Mouse (Mus musculus): ENCODE measurements at regions not wholly inside any gene's neighbourhood (a gene's known extent, or its start where the extent isn't known, plus 50 kb on each side); places are given as distances from the start of the nearest gene placed in this dataset.

GRCm38 (mm10) chr3:149993199-149993598 lies 1002.8 kb upstream of the Adgrl2 start:
- in situ Hi-C loops (cut with MboI, MseI): no loop called here

DNA sequence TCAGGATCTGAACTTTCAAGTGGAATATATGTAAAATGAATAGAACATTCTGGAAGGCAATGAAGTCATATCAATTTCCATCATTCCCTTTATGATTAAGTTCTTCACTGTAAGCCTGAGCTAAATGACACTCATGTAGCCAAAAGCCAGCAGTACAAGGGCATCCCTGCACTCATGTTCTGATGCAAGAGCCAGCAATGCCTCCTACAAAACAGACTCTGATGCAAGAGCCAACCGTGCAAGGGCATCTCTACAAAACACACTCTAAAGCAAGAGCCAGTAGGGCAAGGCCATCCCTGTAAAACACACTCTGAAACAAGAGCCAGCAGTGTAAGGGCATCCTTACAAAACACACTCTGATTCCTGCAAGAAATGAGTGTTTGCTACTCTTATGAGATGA lies 997.4 kb upstream of the Adgrl2 start:
- in situ Hi-C loops (cut with MboI, MseI): no loop called here

GRCm38 (mm10) chr3:149956993-149957392 lies 966.6 kb upstream of the Adgrl2 start:
- in situ Hi-C loops (cut with MboI, MseI): no loop called here

GRCm38 (mm10) chr3:149936197-149936596 lies 945.8 kb upstream of the Adgrl2 start:
- in situ Hi-C loops (cut with MboI, MseI): no loop called here

DNA sequence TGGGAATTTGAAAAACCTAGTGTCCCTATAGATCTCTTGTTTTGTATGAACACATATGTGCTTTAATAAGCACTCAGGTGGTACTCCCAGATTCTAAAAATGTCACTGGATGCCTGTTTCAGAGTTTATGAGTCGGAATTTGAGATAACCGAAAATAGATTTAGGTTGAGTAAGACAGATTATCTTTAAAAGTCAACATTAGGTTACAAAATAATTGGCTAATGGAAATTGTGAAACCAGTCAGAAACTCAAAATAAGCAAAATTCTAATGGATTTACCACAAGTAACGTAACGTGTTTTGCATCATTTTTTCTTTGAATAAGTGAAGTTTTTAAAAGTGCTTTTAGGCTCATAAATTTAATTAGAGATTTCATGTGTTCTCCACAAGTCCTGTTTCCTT lies 944.5 kb upstream of the Adgrl2 start:
- in situ Hi-C loops (cut with MboI, MseI): no loop called here

GRCm38 (mm10) chr3:149928456-149929360 lies 938.4 kb upstream of the Adgrl2 start:
- in situ Hi-C loops (cut with MboI, MseI): no loop called here

- in situ Hi-C loops (cut with MboI, MseI): no loop called here
Observed at GRCm38 (mm10) chr3:149920206-149920605, 929.9 kb upstream of the Adgrl2 start.

DNA sequence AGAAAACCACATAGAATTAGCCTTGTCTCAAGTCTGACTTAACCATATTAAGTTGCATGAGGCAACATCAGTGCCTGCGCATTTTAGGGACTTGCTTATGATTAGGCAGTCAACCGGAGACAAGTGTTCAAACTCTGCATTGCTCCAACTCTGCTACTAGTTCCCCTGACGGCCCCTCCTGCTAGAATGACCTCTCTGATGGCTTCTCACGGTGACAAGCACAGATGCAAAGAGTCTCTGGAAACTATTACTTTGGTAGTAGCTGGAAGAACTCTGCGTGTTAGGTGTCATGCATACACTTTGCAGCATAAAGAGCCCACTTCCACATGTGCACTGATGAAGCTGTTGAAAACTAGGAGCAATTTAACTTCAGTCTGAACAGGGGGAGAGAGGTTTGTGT lies 927.8 kb upstream of the Adgrl2 start:
- in situ Hi-C loops (cut with MboI, MseI): no loop called here

GRCm38 (mm10) chr3:149910721-149911120 lies 920.4 kb upstream of the Adgrl2 start:
- in situ Hi-C loops (cut with MboI, MseI): no loop called here

DNA sequence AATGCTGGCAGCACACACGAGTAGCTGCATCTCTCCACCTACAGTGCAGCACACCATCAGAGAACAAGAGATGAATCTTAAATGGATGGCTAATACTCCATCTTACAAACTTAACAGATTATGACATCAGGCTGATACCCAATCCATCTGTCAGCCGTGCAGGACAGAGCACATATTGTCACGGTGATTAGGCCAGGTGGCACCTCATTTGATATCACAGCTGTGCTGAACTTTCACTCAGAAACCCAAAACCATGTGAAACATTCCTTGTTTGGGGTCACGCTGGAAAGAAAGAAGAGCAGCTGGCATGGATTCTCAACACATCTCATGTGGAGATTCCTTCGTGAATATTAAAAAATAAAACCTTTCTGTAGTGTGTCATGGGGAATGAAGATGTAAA lies 911.4 kb upstream of the Adgrl2 start:
- in situ Hi-C loops (cut with MboI, MseI): no loop called here

DNA sequence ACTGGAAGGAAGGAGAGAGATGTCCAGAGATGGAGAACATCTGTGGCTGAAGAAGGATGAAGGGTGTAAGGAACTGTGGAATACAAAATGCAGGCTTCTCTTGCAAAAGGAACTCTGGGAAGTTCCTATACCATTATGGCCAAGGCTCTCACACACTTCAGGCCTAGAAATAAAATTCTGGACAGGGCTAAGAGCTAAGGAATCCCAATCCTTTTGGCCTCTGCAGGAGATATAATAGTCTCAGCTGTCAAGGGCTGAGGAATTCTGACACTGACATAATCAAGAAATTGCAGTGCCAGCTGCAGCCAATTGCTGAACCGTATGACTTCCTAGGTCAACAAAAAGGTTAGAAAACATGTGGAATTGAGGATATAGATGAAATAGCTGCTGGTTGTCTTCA lies 886.2 kb upstream of the Adgrl2 start:
- in situ Hi-C loops (cut with MboI, MseI): no loop called here

DNA sequence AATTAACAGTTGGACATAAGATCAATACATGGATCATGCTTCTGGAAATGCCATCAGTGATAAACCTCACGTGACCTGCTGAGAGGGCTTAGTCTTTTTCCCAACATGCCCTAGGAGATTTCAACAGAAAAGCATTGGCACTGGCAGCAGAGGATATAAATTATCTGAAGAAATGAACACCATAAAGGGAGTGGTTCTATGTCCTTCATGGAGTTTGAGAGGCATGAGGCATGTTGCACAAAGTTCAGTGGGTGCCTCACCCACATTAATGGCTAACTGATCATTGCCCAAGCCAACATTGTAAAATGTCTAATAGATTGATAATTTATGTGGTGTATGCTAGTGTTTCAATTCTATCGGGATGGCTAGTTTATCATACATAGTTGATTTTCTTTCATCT lies 875.6 kb upstream of the Adgrl2 start:
- in situ Hi-C loops (cut with MboI, MseI): no loop called here

DNA sequence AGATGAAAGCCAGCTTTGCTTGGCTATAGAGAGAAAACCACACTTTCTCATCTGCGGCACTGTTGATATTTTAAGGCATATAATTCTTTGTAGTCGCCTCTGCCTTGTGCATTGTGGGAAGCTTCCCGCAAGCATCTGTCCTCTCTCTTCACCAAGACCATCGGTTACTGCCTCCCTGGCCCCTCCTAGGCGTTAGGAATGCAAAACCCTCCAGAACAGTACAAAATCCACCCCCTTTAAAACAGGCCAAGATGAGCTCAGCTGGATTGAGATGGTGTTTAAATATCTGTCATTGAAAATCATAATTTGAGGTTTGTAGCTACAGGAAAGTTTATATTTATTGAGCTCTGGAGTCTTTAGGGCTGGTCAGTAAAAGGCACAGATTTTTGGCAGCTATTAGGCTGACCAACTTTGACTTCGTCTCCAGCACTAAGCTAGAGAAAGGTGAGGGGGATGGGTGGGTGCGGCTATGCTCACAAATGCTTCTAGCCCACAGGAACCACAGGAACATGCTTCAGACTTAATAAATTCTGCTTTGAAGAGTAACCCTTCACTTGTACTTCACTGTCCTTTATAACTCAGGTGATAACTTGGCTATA lies 856.7 kb upstream of the Adgrl2 start:
- in situ Hi-C loops (cut with MboI, MseI): no loop called here

DNA sequence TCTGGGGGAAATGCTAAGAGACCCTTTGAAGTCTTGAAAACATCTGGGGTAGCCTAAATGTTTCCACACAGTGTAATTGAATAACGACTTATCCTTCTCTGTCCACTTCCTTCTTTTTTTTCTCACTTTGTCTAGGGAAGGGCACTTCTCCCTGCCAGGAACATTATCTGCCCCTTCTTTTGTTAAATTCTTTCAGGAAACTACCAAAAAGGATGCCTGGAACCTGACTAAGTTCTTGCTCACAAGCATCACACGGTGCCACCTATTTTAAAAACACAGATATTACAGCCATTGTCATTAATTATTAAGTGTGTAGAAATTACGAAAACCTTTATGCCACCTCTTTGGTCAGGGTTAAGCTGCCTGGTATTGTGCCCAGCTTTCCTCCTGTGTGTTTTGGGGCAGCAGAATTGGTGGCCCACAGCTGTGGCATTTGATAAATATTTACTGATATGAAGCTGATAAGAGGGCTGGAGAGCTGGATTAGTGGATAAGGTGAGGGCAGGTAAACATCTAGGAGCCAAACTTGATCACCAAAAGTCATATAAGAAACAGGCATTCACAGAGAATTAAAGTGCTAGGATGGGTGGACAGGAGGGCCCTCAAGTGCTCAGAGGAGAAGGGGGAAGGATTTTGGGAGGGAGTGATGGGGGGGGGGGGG lies 855.6 kb upstream of the Adgrl2 start:
- in situ Hi-C loops (cut with MboI, MseI): no loop called here

DNA sequence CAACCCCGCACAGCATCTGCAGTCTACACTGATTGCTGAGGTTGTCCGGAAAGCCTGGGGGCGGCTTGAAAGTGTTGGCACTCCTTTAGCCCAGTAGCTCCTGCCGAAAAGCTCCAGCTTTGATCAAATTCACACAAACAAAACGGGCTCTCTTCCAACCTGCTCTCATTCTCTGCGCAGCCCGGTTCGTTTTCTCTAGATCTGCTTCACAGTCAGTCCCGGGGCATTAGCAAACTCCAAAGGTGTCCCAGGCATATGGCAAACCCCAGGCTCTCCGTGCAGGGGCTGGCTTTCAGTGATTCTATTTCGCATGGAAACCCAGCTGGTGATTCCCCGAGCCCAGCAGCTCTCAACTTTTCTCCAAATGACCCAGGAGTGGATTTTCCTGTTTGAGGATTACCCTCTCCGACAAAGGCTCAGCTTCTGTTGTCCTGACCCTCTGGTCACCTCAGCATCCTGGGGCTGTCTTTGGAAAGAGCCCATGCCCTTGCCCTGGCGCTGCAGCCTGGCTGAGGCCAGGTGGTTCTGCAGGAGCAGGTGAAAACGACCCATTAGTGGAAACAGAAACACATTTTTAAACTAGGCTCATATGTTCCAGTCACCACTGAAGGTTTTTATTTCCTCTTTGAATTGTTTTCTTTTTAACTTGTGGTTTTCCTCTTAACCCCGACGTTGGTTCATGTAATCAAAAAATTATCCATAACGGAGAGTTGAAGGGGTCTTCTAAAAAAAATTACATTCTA lies 854.9 kb upstream of the Adgrl2 start:
- in situ Hi-C loops (cut with MboI, MseI): no loop called here

DNA sequence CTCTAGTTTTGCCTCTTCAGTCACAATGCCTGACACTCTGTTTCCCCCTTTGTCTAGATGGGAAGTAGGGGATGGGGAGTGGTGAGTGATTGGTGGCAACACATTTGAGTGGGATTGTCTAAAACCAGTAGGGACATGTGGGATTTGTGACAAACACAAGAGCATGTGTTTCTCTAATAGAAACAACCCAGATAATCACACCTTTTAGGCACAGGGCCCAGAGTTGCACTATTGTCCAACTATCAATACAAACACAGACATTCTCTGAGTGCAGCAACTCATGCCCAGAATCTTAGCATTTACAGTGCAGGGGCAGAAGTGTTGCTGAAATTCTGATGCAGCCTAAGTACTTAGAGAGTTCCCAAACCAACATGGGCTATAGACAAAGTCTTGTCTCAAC lies 847.6 kb upstream of the Adgrl2 start:
- in situ Hi-C loops (cut with MboI, MseI): no loop called here

GRCm38 (mm10) chr3:149836467-149837233 lies 846.3 kb upstream of the Adgrl2 start:
- in situ Hi-C loops (cut with MboI, MseI): no loop called here

GRCm38 (mm10) chr3:149827181-149827580 lies 836.8 kb upstream of the Adgrl2 start:
- in situ Hi-C loops (cut with MboI, MseI): no loop called here

DNA sequence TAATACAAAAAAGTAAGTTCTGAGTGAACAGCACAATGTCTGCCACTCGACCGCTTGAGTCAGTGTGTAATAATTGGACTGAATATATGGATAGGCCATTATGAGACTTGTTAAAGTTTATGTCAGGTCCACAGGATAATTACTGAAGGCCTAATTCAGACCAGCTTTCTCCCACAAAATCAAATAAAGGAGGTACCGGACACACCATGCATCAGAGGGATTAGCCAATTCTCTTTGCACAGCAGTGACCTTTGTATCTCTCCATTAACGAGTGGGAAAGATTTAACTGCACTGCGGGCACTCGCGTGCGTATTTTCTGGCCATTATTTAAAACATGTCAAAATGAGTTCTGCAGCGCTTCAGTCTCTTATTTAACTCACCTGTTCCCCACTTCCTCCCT lies 836.4 kb upstream of the Adgrl2 start:
- in situ Hi-C loops (cut with MboI, MseI): no loop called here

DNA sequence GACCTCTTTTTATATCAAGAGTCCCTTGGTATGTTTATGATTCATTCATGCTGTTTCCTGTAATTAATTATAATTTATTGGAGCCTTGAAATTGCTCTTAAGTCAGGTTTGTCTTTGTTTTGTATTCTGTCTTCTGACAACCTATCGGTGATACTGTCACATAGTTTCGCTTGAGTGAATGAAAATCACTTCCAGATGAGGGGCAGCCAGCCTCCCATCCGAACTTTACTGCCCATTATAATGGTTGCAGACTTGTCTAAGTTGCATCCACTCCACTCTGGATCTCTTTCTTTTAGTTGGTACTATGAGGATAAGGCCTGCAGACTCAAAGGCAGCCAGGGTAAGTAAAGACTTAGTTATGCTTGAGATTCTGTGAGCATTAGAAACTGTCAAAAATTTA lies 830.3 kb upstream of the Adgrl2 start:
- in situ Hi-C loops (cut with MboI, MseI): no loop called here

DNA sequence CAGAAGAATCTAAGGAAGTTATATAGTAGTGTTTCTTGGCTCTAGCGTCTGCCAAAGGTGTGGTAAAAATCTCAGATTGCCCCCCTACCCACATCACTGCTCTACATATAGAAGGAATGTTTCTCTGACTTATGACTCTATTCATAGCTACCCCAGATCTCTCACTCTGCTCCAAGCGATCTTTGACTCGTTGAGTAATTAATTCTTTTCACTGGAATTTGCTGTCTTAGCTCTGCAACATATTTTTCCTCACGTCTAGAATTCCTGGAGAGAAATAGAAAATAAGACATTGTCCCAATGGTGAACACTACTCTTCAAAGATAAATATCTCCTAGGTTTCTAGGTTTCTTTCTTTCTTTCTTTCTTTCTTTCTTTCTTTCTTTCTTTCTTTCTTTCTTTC lies 829.5 kb upstream of the Adgrl2 start:
- in situ Hi-C loops (cut with MboI, MseI): no loop called here

Measured in T-helper 17 cell (primary cell).